Mouse (Mus musculus): ENCODE measurements around the gene Ttf2. TPM values are rescaled to one million over a fixed set of nuclear protein-coding genes. Genes with fewer than 3 reads are reported as not detected.

The Ttf2 gene
- total and polyA plus RNA-seq, 3 experiments = 1.6 to 2.0 (median 1.8) TPM

GRCm38 (mm10) chr3:101012597-101012996 lies 43.1 kb upstream of the Ttf2 start:
- intact Hi-C loops (cut with DNase I) = no loop called here
- TF ChIP-seq POLR2A (IDR thresholded peaks at IDR 0.05; ENCODE audit: insufficient read depth, low read depth, low read length) (no peak), EP300 (IDR thresholded peaks at IDR 0.05; ENCODE audit: insufficient read depth, low read depth, low read length) (no peak), CTCF (IDR thresholded peaks at IDR 0.05) (no peak)
- Histone ChIP-seq H3K27me3 (ENCODE audit: control insufficient read depth, insufficient read depth, low read length) (no peaks in the 10 kb centered on the region), H3K4me3 (no peak overlapping the region), H3K36me3 (ENCODE audit: control insufficient read depth, insufficient read depth, low read length) (no peaks in the 10 kb centered on the region), H3K27ac (no peak overlapping the region), H3K4me1 (ENCODE audit: control insufficient read depth, insufficient read depth, low read length) (peaks cover 3% of the 10 kb centered on the region; the same call in 1 of the 2 replicates), H3K9ac (ENCODE audit: low read depth, low read length) (no peak overlapping the region), H3K79me2 (replicated peaks; ENCODE audit: control insufficient read depth, insufficient read depth, low read length) (no peaks in the 10 kb centered on the region)
- WGBS = 80% methylated on average over 8 of the region's 8 CpGs
- DNase-seq = no peak

- 47% methylated on average over 10 of the region's 10 CpGs for WGBS
- Histone ChIP-seq H3K4me3 (no peak overlapping the region), H3K9ac (ENCODE audit: low read depth, low read length) (no peak overlapping the region), H3K27ac (no peak overlapping the region), H3K27me3 (ENCODE audit: control insufficient read depth, insufficient read depth, low read length) (no peaks in the 10 kb centered on the region), H3K79me2 (replicated peaks; ENCODE audit: control insufficient read depth, insufficient read depth, low read length) (no peaks in the 10 kb centered on the region), H3K36me3 (ENCODE audit: control insufficient read depth, insufficient read depth, low read length) (no peaks in the 10 kb centered on the region), H3K4me1 (ENCODE audit: control insufficient read depth, insufficient read depth, low read length) (peaks cover 3% of the 10 kb centered on the region; the same call in 1 of the 2 replicates)
- peak in 1 of 2 experiments; percentile 37 for DNase-seq
- intact Hi-C loops (cut with DNase I) = no loop called here
- no peak for TF ChIP-seq CTCF (IDR thresholded peaks at IDR 0.05)
- no peak for TF ChIP-seq POLR2A (IDR thresholded peaks at IDR 0.05; ENCODE audit: insufficient read depth, low read depth, low read length)
- TF ChIP-seq EP300 (IDR thresholded peaks at IDR 0.05; ENCODE audit: insufficient read depth, low read depth, low read length) = no peak
Measured at GRCm38 (mm10) chr3:101012131-101012571, 42.7 kb upstream of the Ttf2 start.

- no peak for TF ChIP-seq CTCF (IDR thresholded peaks at IDR 0.05)
- no peak for TF ChIP-seq POLR2A (IDR thresholded peaks at IDR 0.05; ENCODE audit: insufficient read depth, low read depth, low read length)
- no peak for TF ChIP-seq EP300 (IDR thresholded peaks at IDR 0.05; ENCODE audit: insufficient read depth, low read depth, low read length)
- no peak overlapping the region for H3K27ac ChIP-seq
- peaks cover 2% of the 10 kb centered on the region; the same call in 1 of the 2 replicates for H3K4me1 ChIP-seq (ENCODE audit: control insufficient read depth, insufficient read depth, low read length)
- intact Hi-C loops (cut with DNase I) = no loop called here
- H3K79me2 ChIP-seq (replicated peaks; ENCODE audit: control insufficient read depth, insufficient read depth, low read length) = no peaks in the 10 kb centered on the region
- no peak overlapping the region for H3K4me3 ChIP-seq
- WGBS = 74% methylated on average over 5 of the region's 5 CpGs
- H3K9ac ChIP-seq (ENCODE audit: low read depth, low read length) = no peak overlapping the region
- H3K36me3 ChIP-seq (ENCODE audit: control insufficient read depth, insufficient read depth, low read length) = no peaks in the 10 kb centered on the region
- H3K27me3 ChIP-seq (ENCODE audit: control insufficient read depth, insufficient read depth, low read length) = no peaks in the 10 kb centered on the region
- no peak for DNase-seq
Measured at GRCm38 (mm10) chr3:101011203-101011600, 41.7 kb upstream of the Ttf2 start.

- H3K4me1 ChIP-seq (ENCODE audit: control insufficient read depth, insufficient read depth, low read length) = peaks cover 1% of the 10 kb centered on the region; the same call in 1 of the 2 replicates
- no peak overlapping the region for H3K4me3 ChIP-seq
- H3K27me3 ChIP-seq (ENCODE audit: control insufficient read depth, insufficient read depth, low read length) = no peaks in the 10 kb centered on the region
- H3K36me3 ChIP-seq (ENCODE audit: control insufficient read depth, insufficient read depth, low read length) = no peaks in the 10 kb centered on the region
- peak in 1 of 2 experiments; percentile 22 for DNase-seq
- whole genome bisulfite sequencing = 89% methylated on average over 4 of the region's 4 CpGs
- intact Hi-C loops (cut with DNase I) = no loop called here
- no peaks in the 10 kb centered on the region for H3K79me2 ChIP-seq (replicated peaks; ENCODE audit: control insufficient read depth, insufficient read depth, low read length)
- H3K27ac ChIP-seq = no peak overlapping the region
- TF ChIP-seq EP300 (IDR thresholded peaks at IDR 0.05; ENCODE audit: insufficient read depth, low read depth, low read length) = no peak
- TF ChIP-seq CTCF (IDR thresholded peaks at IDR 0.05) = no peak
- TF ChIP-seq POLR2A (IDR thresholded peaks at IDR 0.05; ENCODE audit: insufficient read depth, low read depth, low read length) = no peak
- H3K9ac ChIP-seq (ENCODE audit: low read depth, low read length) = no peak overlapping the region
Measured at GRCm38 (mm10) chr3:101010589-101011202, 41.2 kb upstream of the Ttf2 start.

- H3K9ac ChIP-seq (ENCODE audit: low read depth, low read length) = no peak overlapping the region
- no peak overlapping the region for H3K4me3 ChIP-seq
- 40% methylated on average over 5 of the region's 5 CpGs for WGBS
Measured at GRCm38 (mm10) chr3:101007112-101007782, 37.8 kb upstream of the Ttf2 start.

GRCm38 (mm10) chr3:101005392-101005791 lies 35.9 kb upstream of the Ttf2 start:
- Histone ChIP-seq H3K27me3 (ENCODE audit: control insufficient read depth, insufficient read depth, low read length) (no peaks in the 10 kb centered on the region), H3K79me2 (replicated peaks; ENCODE audit: control insufficient read depth, insufficient read depth, low read length) (no peaks in the 10 kb centered on the region), H3K4me1 (ENCODE audit: control insufficient read depth, insufficient read depth, low read length) (no peaks in the 10 kb centered on the region), H3K9ac (ENCODE audit: low read depth, low read length) (no peak overlapping the region), H3K4me3 (no peak overlapping the region), H3K36me3 (ENCODE audit: control insufficient read depth, insufficient read depth, low read length) (no peaks in the 10 kb centered on the region), H3K27ac (no peak overlapping the region)
- 74% methylated on average over 6 of the region's 6 CpGs for WGBS
- no peak for DNase-seq
- TF ChIP-seq CTCF (IDR thresholded peaks at IDR 0.05) (no peak), POLR2A (IDR thresholded peaks at IDR 0.05; ENCODE audit: insufficient read depth, low read depth, low read length) (no peak), EP300 (IDR thresholded peaks at IDR 0.05; ENCODE audit: insufficient read depth, low read depth, low read length) (no peak)
- intact Hi-C loops (cut with DNase I) = no loop called here

More at GRCm38 (mm10) chr3:101007112-101007782, 37.8 kb upstream of the Ttf2 start:
- Histone ChIP-seq H3K27ac (no peak overlapping the region), H3K36me3 (ENCODE audit: control insufficient read depth, insufficient read depth, low read length) (no peaks in the 10 kb centered on the region), H3K79me2 (replicated peaks; ENCODE audit: control insufficient read depth, insufficient read depth, low read length) (no peaks in the 10 kb centered on the region), H3K27me3 (ENCODE audit: control insufficient read depth, insufficient read depth, low read length) (no peaks in the 10 kb centered on the region), H3K4me1 (ENCODE audit: control insufficient read depth, insufficient read depth, low read length) (no peaks in the 10 kb centered on the region)
- DNase-seq = no peak
- TF ChIP-seq CTCF (IDR thresholded peaks at IDR 0.05) (no peak), EP300 (IDR thresholded peaks at IDR 0.05; ENCODE audit: insufficient read depth, low read depth, low read length) (no peak), POLR2A (IDR thresholded peaks at IDR 0.05; ENCODE audit: insufficient read depth, low read depth, low read length) (no peak)
- intact Hi-C loops (cut with DNase I) = no loop called here

All from heart, adult 2 months (tissue).